5 mouse cellular contexts compared by ENCODE assay signal in the genomic region with DNA sequence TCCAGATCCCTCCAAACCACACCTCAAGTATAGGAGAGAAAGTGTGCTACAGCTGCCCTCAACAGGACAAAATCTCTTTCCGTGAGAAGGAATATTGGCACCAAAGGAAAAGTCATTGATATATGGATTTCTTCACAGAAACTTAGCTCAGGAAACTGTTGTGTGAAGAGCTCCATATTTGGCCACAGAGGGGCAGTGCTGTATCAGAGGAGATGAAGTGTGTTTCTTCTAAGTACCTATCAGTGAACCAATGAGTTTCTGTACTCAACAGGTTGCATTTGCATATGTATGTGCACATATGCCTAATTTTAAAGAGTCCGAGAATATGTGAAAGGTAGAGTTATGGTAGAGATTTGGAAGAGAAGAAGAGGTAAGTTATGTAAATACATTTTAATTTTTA.
DNase-seq lines count a peak whose midpoint lies in the region; ATAC-seq and TF ChIP-seq lines count a peak whose summit lies in the region.
"Not testable (repeated sequence)": the region's sequence is repeated elsewhere in the genome, so short reads cannot be mapped to it uniquely, and the experiment has no call there.

No protein-coding gene starts in this region.

- peak; percentile 56 for ATAC-seq in CD4-positive, CD25-positive, alpha-beta regulatory T cell, adult 4 months
- ATAC-seq in common myeloid progenitor, adult 5-6 weeks (replicated peaks; ENCODE audit: low read depth, poor library complexity, severe bottlenecking) = peak; percentile 84
- ATAC-seq in hematopoietic stem cell, adult 5-6 weeks (replicated peaks in 1 of 2; ENCODE audit: insufficient read depth in 1 of 2, low FRiP score in 2 of 2, low TSS enrichment in 1 of 2, low read depth in 1 of 2, poor library complexity in 2 of 2, severe bottlenecking in 2 of 2) = peak; percentile 58 to 82
- ATAC-seq in megakaryocyte-erythroid progenitor cell, adult 5-6 weeks (replicated peaks; ENCODE audit: low FRiP score, low TSS enrichment, poor library complexity, severe bottlenecking) = peak; percentile 91

- not testable (repeated sequence) for DNase-seq in left cerebral cortex, adult 2 months (ENCODE audit: extremely low spot score in 1 of 2, low spot score in 2 of 2)

- not testable (repeated sequence) for H3K4me3 ChIP-seq in left cerebral cortex, adult 2 months

- intact Hi-C loops in left cerebral cortex, adult 2 months (cut with DNase I) = not testable (repeated sequence)

- H3K27ac ChIP-seq in left cerebral cortex, adult 2 months = not testable (repeated sequence)

- TF ChIP-seq CTCF in left cerebral cortex, adult 2 months (IDR thresholded peaks at IDR 0.05) = peak; percentile 3; the same call in 1 of the 2 replicates
